Mouse (Mus musculus): ENCODE results near the gene Rsph3b.
"Not testable (repeated sequence)": the region's sequence is repeated elsewhere in the genome, so short reads cannot be mapped to it uniquely, and the experiment has no call there.

- TF ChIP-seq CTCF (IDR thresholded peaks at IDR 0.05; ENCODE audit: low read depth, low read length); POLR2A (IDR thresholded peaks at IDR 0.05; ENCODE audit: insufficient read depth, low read length); EP300 (IDR thresholded peaks at IDR 0.05; ENCODE audit: insufficient read depth, low read depth, low read length): not testable (repeated sequence)
These were observed 28.1 kb downstream of the Rsph3b start for GRCm38 (mm10) chr17:6920351-6920894.
